Mouse (Mus musculus): ENCODE results near the gene Izumo2. TPM values are rescaled to one million over a fixed set of nuclear protein-coding genes. Genes with fewer than 3 reads are reported as not detected.
"Not testable (repeated sequence)": the region's sequence is repeated elsewhere in the genome, so short reads cannot be mapped to it uniquely, and the experiment has no call there.

Izumo2 gene
- polyA plus RNA-seq, 1 experiment from 2014 or later, result not detected

- H3K4me3 ChIP-seq (replicated peaks; ENCODE audit: low read length), result no peak overlapping the region
- H3K9ac ChIP-seq (ENCODE audit: low read length), result no peak overlapping the region
- no peaks in the 10 kb centered on the region for H3K36me3 ChIP-seq (ENCODE audit: control insufficient read depth, insufficient read depth, low read length)
- no peaks in the 10 kb centered on the region for H3K27me3 ChIP-seq (ENCODE audit: control insufficient read depth, insufficient read depth, low read length)
- no peaks in the 10 kb centered on the region for H3K4me1 ChIP-seq (ENCODE audit: control insufficient read depth, insufficient read depth, low read length)
- ATAC-seq (ENCODE audit: insufficient read depth, low FRiP score), result no peak
- 81% methylated on average over 9 of the region's 9 CpGs for whole genome bisulfite sequencing
- no peak overlapping the region for H3K27ac ChIP-seq (ENCODE audit: low read length)
- H3K4me2 ChIP-seq (ENCODE audit: low read depth, low read length), result no peak overlapping the region
- H3K9me3 ChIP-seq (replicated peaks; ENCODE audit: control insufficient read depth, low read length), result no peaks in the 10 kb centered on the region
These were observed 25.2 kb downstream of the Izumo2 start for GRCm38 (mm10) chr7:44733723-44734122.

GRCm38 (mm10) chr7:44741361-44741760 is 32.8 kb downstream of the Izumo2 start:
- Histone ChIP-seq H3K27me3 (ENCODE audit: control insufficient read depth, insufficient read depth, low read length) (no peaks in the 10 kb centered on the region), H3K9me3 (replicated peaks; ENCODE audit: control insufficient read depth, low read length) (no peaks in the 10 kb centered on the region), H3K4me2 (ENCODE audit: low read depth, low read length) (no peak overlapping the region), H3K9ac (ENCODE audit: low read length) (no peak overlapping the region), H3K27ac (ENCODE audit: low read length) (no peak overlapping the region), H3K4me1 (ENCODE audit: control insufficient read depth, insufficient read depth, low read length) (no peaks in the 10 kb centered on the region), H3K4me3 (replicated peaks; ENCODE audit: low read length) (no peak overlapping the region), H3K36me3 (ENCODE audit: control insufficient read depth, insufficient read depth, low read length) (no peaks in the 10 kb centered on the region)
- WGBS, result 80% methylated on average over 8 of the region's 8 CpGs
- ATAC-seq (ENCODE audit: insufficient read depth, low FRiP score), result no peak

DNA sequence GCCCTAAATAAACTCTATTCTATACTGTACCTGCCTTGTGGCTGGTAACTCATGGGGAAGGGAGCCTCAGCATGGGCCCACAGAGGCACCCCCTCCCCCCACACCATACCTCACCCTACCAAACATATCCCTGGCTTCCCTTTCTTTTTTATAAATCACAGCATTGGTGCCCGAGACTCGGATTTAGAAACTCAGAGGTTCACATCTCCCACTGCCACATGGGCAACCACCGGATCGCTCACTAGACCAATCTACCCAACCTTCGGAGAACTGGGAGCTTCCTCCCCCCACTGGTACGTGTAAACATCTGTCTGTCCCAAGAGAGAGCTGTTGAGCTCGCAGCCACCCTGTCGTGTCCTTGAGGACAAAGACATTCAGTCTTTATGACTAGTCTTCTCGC is 35.7 kb downstream of the Izumo2 start:
- H3K27me3 ChIP-seq (ENCODE audit: control insufficient read depth, insufficient read depth, low read length), result no peaks in the 10 kb centered on the region
- H3K4me1 ChIP-seq (ENCODE audit: control insufficient read depth, insufficient read depth, low read length), result peaks cover 13% of the 10 kb centered on the region
- ATAC-seq (ENCODE audit: insufficient read depth, low FRiP score), result no peak
- H3K36me3 ChIP-seq (ENCODE audit: control insufficient read depth, insufficient read depth, low read length), result no peaks in the 10 kb centered on the region
- H3K4me3 ChIP-seq (replicated peaks; ENCODE audit: low read length), result no peak overlapping the region
- no peak overlapping the region for H3K27ac ChIP-seq (ENCODE audit: low read length)
- H3K9ac ChIP-seq (ENCODE audit: low read length), result no peak overlapping the region
- WGBS, result 59% methylated on average over 9 of the region's 9 CpGs
- no peak overlapping the region for H3K4me2 ChIP-seq (ENCODE audit: low read depth, low read length)
- H3K9me3 ChIP-seq (replicated peaks; ENCODE audit: control insufficient read depth, low read length), result no peaks in the 10 kb centered on the region

GRCm38 (mm10) chr7:44745076-44745475 is 36.5 kb downstream of the Izumo2 start:
- peak; percentile 42; the same call in 1 of the 2 replicates for ATAC-seq (ENCODE audit: insufficient read depth, low FRiP score)
- WGBS, result 2% methylated on average over 18 of the region's 18 CpGs
- H3K27ac ChIP-seq (ENCODE audit: low read length), result no peak overlapping the region
- peaks cover 14% of the 10 kb centered on the region for H3K4me1 ChIP-seq (ENCODE audit: control insufficient read depth, insufficient read depth, low read length)
- peak overlapping the region; percentile 62 for H3K4me2 ChIP-seq (ENCODE audit: low read depth, low read length)
- H3K9ac ChIP-seq (ENCODE audit: low read length), result peak overlapping the region; percentile 66
- H3K36me3 ChIP-seq (ENCODE audit: control insufficient read depth, insufficient read depth, low read length), result no peaks in the 10 kb centered on the region
- H3K27me3 ChIP-seq (ENCODE audit: control insufficient read depth, insufficient read depth, low read length), result no peaks in the 10 kb centered on the region
- peak overlapping the region; percentile 43 for H3K4me3 ChIP-seq (replicated peaks; ENCODE audit: low read length)
- no peaks in the 10 kb centered on the region for H3K9me3 ChIP-seq (replicated peaks; ENCODE audit: control insufficient read depth, low read length)

- H3K36me3 ChIP-seq (ENCODE audit: control insufficient read depth, insufficient read depth, low read length), result no peaks in the 10 kb centered on the region
- peaks cover 14% of the 10 kb centered on the region for H3K4me1 ChIP-seq (ENCODE audit: control insufficient read depth, insufficient read depth, low read length)
- ATAC-seq (ENCODE audit: insufficient read depth, low FRiP score), result no peak
- H3K4me3 ChIP-seq (replicated peaks; ENCODE audit: low read length), result peak overlapping the region; percentile 75
- H3K27ac ChIP-seq (ENCODE audit: low read length), result no peak overlapping the region
- WGBS, result 66% methylated on average over 4 of the region's 4 CpGs
- H3K9ac ChIP-seq (ENCODE audit: low read length), result no peak overlapping the region
- H3K27me3 ChIP-seq (ENCODE audit: control insufficient read depth, insufficient read depth, low read length), result no peaks in the 10 kb centered on the region
- H3K4me2 ChIP-seq (ENCODE audit: low read depth, low read length), result peak overlapping the region; percentile 91; the same call in 1 of the 2 replicates
- H3K9me3 ChIP-seq (replicated peaks; ENCODE audit: control insufficient read depth, low read length), result no peaks in the 10 kb centered on the region
These were observed 38.6 kb downstream of the Izumo2 start for GRCm38 (mm10) chr7:44747115-44747514.

GRCm38 (mm10) chr7:44748101-44749044 is 39.8 kb downstream of the Izumo2 start, which contains the start of gene Vrk3:
Vrk3 (plus strand) TSS chr7:44748413.
- no peaks in the 10 kb centered on the region for H3K9me3 ChIP-seq (replicated peaks; ENCODE audit: control insufficient read depth, low read length)
- H3K36me3 ChIP-seq (ENCODE audit: control insufficient read depth, insufficient read depth, low read length), result 0 out of 2 replicates have a peak, but pooled peaks cover 2% of the 10 kb centered on the region
- ATAC-seq (ENCODE audit: insufficient read depth, low FRiP score), result peak; percentile 98
- no peaks in the 10 kb centered on the region for H3K27me3 ChIP-seq (ENCODE audit: control insufficient read depth, insufficient read depth, low read length)
- peak within 1 kb of the TSS; percentile 96 for H3K27ac ChIP-seq (ENCODE audit: low read length)
- H3K4me2 ChIP-seq (ENCODE audit: low read depth, low read length), result peak within 1 kb of the TSS; percentile 91
- H3K4me1 ChIP-seq (ENCODE audit: control insufficient read depth, insufficient read depth, low read length), result peaks cover 14% of the 10 kb centered on the region
- peak within 1 kb of the TSS; percentile 84 for H3K9ac ChIP-seq (ENCODE audit: low read length)
- under 1% methylated on average over 44 of the region's 44 CpGs for WGBS
- H3K4me3 ChIP-seq (replicated peaks; ENCODE audit: low read length), result peak within 1 kb of the TSS; percentile 75

GRCm38 (mm10) chr7:44750950-44751349 is 42.4 kb downstream of the Izumo2 start, which contains the start of gene Zfp473:
Zfp473 (minus strand) TSS chr7:44751050.
- Histone ChIP-seq H3K4me1 (ENCODE audit: control insufficient read depth, insufficient read depth, low read length) (peaks cover 14% of the 10 kb centered on the region), H3K36me3 (ENCODE audit: control insufficient read depth, insufficient read depth, low read length) (peaks cover 19% of the 10 kb centered on the region)
- not testable (repeated sequence) for ATAC-seq (ENCODE audit: insufficient read depth, low FRiP score); H3K27ac ChIP-seq (ENCODE audit: low read length); H3K4me2 ChIP-seq (ENCODE audit: low read depth, low read length); H3K9me3 ChIP-seq (replicated peaks; ENCODE audit: control insufficient read depth, low read length); H3K27me3 ChIP-seq (ENCODE audit: control insufficient read depth, insufficient read depth, low read length); H3K4me3 ChIP-seq (replicated peaks; ENCODE audit: low read length); H3K9ac ChIP-seq (ENCODE audit: low read length)
- WGBS, result 87% methylated on average over 1 of the region's 1 CpGs

GRCm38 (mm10) chr7:44757164-44757563 is 48.6 kb downstream of the Izumo2 start:
- peaks cover 33% of the 10 kb centered on the region for H3K36me3 ChIP-seq (ENCODE audit: control insufficient read depth, insufficient read depth, low read length)
- no peak overlapping the region for H3K4me2 ChIP-seq (ENCODE audit: low read depth, low read length)
- no peaks in the 10 kb centered on the region for H3K27me3 ChIP-seq (ENCODE audit: control insufficient read depth, insufficient read depth, low read length)
- no peak overlapping the region for H3K4me3 ChIP-seq (replicated peaks; ENCODE audit: low read length)
- no peaks in the 10 kb centered on the region for H3K9me3 ChIP-seq (replicated peaks; ENCODE audit: control insufficient read depth, low read length)
- no peak overlapping the region for H3K9ac ChIP-seq (ENCODE audit: low read length)
- no peak for ATAC-seq (ENCODE audit: insufficient read depth, low FRiP score)
- H3K27ac ChIP-seq (ENCODE audit: low read length), result no peak overlapping the region
- H3K4me1 ChIP-seq (ENCODE audit: control insufficient read depth, insufficient read depth, low read length), result no peaks in the 10 kb centered on the region
- 77% methylated on average over 2 of the region's 2 CpGs for WGBS

DNA sequence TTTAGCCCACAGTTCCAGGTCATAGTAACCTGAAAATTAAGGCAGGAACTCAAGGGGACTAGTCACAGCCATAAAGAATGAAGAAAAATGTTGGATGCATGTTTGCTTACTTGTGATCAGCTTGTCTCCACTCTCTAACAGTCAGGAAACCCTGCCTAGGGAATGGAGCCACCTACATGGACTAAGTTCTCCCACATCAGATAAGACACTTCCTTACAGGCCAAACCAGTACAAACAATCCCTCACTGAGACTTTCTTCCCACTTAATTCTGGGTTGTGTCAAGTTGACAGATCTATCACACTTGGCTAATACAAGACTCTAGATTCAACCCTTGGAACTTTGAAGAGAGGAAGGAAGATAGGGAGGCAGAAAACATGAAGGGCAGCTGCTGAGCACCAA is 51.8 kb downstream of the Izumo2 start:
- H3K9me3 ChIP-seq (replicated peaks; ENCODE audit: control insufficient read depth, low read length), result no peaks in the 10 kb centered on the region

More for the DNA sequence above, 51.8 kb downstream of the Izumo2 start:
- no peaks in the 10 kb centered on the region for H3K4me1 ChIP-seq (ENCODE audit: control insufficient read depth, insufficient read depth, low read length)
- no peak for ATAC-seq (ENCODE audit: insufficient read depth, low FRiP score)
- no peak overlapping the region for H3K4me3 ChIP-seq (replicated peaks; ENCODE audit: low read length)
- peaks cover 23% of the 10 kb centered on the region for H3K36me3 ChIP-seq (ENCODE audit: control insufficient read depth, insufficient read depth, low read length)
- no peak overlapping the region for H3K9ac ChIP-seq (ENCODE audit: low read length)
- no peaks in the 10 kb centered on the region for H3K27me3 ChIP-seq (ENCODE audit: control insufficient read depth, insufficient read depth, low read length)
- H3K27ac ChIP-seq (ENCODE audit: low read length), result no peak overlapping the region
- H3K4me2 ChIP-seq (ENCODE audit: low read depth, low read length), result no peak overlapping the region

All from stomach, embryonic 16.5 days (tissue).